Mouse (Mus musculus) large intestine, adult 2 months (tissue): Measurements from ENCODE around the gene Gm14435. TPM values are rescaled to one million over a fixed set of nuclear protein-coding genes. Genes with fewer than 3 reads are reported as not detected.
"Not testable (repeated sequence)": the region's sequence is repeated elsewhere in the genome, so short reads cannot be mapped to it uniquely, and the experiment has no call there.

Experiments
- DNase-seq: peaks from one replicate; pipeline ENCODE4 v3.0.0-alpha.2; 2012; ENCODE audit warnings: low read depth, low spot score
- WGBS: fragments of 180-500 bp; shearing (Covaris S2); methylation state at CpG from one replicate; pipeline ENCODE4 v1.1.7; 2018; 5-methylcytosine and 5-hydroxymethylcytosine counted together
- polyA plus RNA-seq: library from polyadenylated mRNA; depleted of rRNA; stranded (reverse); fragments of >200 nt; gene quantifications from 2 replicates; pipeline ENCODE4 v1.2.3, GENCODE M21; 2012; rRNA removed

Gene Gm14435
- polyA plus RNA-seq: 0.51 TPM in 1 of 2 replicates, not detected in the other

GRCm38 (mm10) chr2:176423294-176423693, at the start of gene Gm14435:
TSS of gene Gm14435 (plus strand) at chr2:176423594.
- not testable (repeated sequence) for DNase-seq

More at GRCm38 (mm10) chr2:176423294-176423693, at the start of gene Gm14435:
- WGBS: no CpG with 5 or more reads among the region's 6 CpGs

Other genes starting within 250 kb of the Gm14435 start
- 0.36 TPM in 1 of 2 replicates, not detected in the other for gene 2210418O10Rik, start 197.0 kb upstream of the Gm14435 start, polyA plus RNA-seq
- not detected in 2 replicates for gene Gm11009, start 104.1 kb upstream of the Gm14435 start, polyA plus RNA-seq
- 0.78 and 1.1 TPM in 2 replicates for gene Gm14434, start 63.2 kb downstream of the Gm14435 start, polyA plus RNA-seq
- not detected in 2 replicates for gene Zfp967, start 97.5 kb downstream of the Gm14435 start, polyA plus RNA-seq
- gene Gm14308, start 212.8 kb downstream of the Gm14435 start, polyA plus RNA-seq: 2.6 and 2.7 TPM in 2 replicates
- 0.77 and 1.8 TPM in 2 replicates for gene Zfp973, start 246.9 kb downstream of the Gm14435 start, polyA plus RNA-seq